Mouse (Mus musculus) CH12.LX (cell line): ENCODE measurements around the gene Dennd2a. TPM values are rescaled to one million over a fixed set of nuclear protein-coding genes. Genes with fewer than 3 reads are reported as not detected.

Experiments
- DNase-seq: peaks from one replicate; pipeline ENCODE4 v3.0.0-alpha.2; 2013; ENCODE audit errors: extremely low read depth
- H3K27ac ChIP-seq: 2 replicates; pipeline ENCODE4 v1.5.1; 2012; ENCODE audit warnings: low read depth, mild to moderate bottlenecking, control low read depth, moderate library complexity; ENCODE audit not compliant: insufficient read depth
- H3K27me3 ChIP-seq: replicated peaks from 2 replicates; pipeline ENCODE3; 2012; ENCODE audit warnings: inconsistent platforms
- H3K36me3 ChIP-seq, 2 experiments: replicated peaks in 1 of 2; 2 replicates each; pipeline versions ENCODE3 to v1.6.1; 2012; ENCODE audit warnings: inconsistent platforms in 1 of 2, low read length in 1 of 2, mild to moderate bottlenecking in 1 of 2, mixed read lengths in 1 of 2, moderate library complexity in 1 of 2; ENCODE audit not compliant: control insufficient read depth in 1 of 2, insufficient read depth in 1 of 2
- H3K4me1 ChIP-seq, 2 experiments: 2 replicates each; pipeline ENCODE4 v1.6.1; 2012; ENCODE audit warnings: inconsistent platforms in 1 of 2, moderate library complexity in 1 of 2; ENCODE audit not compliant: insufficient read depth in 2 of 2, control insufficient read depth in 1 of 2
- H3K4me2 ChIP-seq: 2 replicates; pipeline ENCODE4 v1.6.1; 2012; ENCODE audit warnings: low read depth, mild to moderate bottlenecking, control low read depth; ENCODE audit not compliant: poor library complexity, insufficient read depth, severe bottlenecking
- H3K4me3 ChIP-seq, 3 experiments: fragments of 150-350 bp in 1 of 3; sonication (generic) in 1 of 3; replicated peaks in 1 of 3; 2 replicates each; pipeline versions ENCODE3 to v1.5.1; 2011 to 2012; ENCODE audit warnings: low read depth in 2 of 3, low read length in 2 of 3, mild to moderate bottlenecking in 2 of 3, moderate library complexity in 2 of 3, control low read depth in 1 of 3, improper control_type of control experiment in 1 of 3, inconsistent platforms in 1 of 3, mixed read lengths in 1 of 3; ENCODE audit not compliant: poor library complexity in 1 of 3
- H3K79me2 ChIP-seq: replicated peaks from 2 replicates; pipeline ENCODE4 v1.6.1; 2012; ENCODE audit warnings: mild to moderate bottlenecking, moderate library complexity; ENCODE audit not compliant: control insufficient read depth, poor library complexity, insufficient read depth, severe bottlenecking; ENCODE audit errors: extremely low read depth
- H3K9ac ChIP-seq: 2 replicates; pipeline ENCODE4 v1.6.1; 2012; ENCODE audit warnings: low read depth, mild to moderate bottlenecking, control low read depth, moderate library complexity; ENCODE audit not compliant: insufficient read depth
- H3K9me3 ChIP-seq: replicated peaks from 2 replicates; pipeline ENCODE3; 2012; ENCODE audit warnings: low read length, inconsistent platforms, mixed read lengths
- BHLHE40 ChIP-seq: IDR thresholded peaks from 2 replicates; pipeline ENCODE4 v1.6.1; 2011; ENCODE audit warnings: mild to moderate bottlenecking, low read depth, low read length, improper control_type of control experiment
- CHD1 ChIP-seq: IDR thresholded peaks from 2 replicates; pipeline ENCODE4 v1.6.1; 2012; ENCODE audit warnings: low read depth, low read length, improper control_type of control experiment, inconsistent platforms
- CHD2 ChIP-seq: IDR thresholded peaks from 2 replicates; pipeline ENCODE4 v1.6.1; 2011; ENCODE audit warnings: low read length, improper control_type of control experiment
- CTCF ChIP-seq, 2 experiments: IDR thresholded peaks in 1 of 2; conservative IDR thresholded peaks in 1 of 2; 2 replicates each; pipeline ENCODE4 v1.5.1; 2011 to 2012; ENCODE audit warnings: low read depth in 2 of 2, low read length in 2 of 2, improper control_type of control experiment in 1 of 2, inconsistent platforms in 1 of 2, mild to moderate bottlenecking in 1 of 2, moderate library complexity in 1 of 2
- E2F4 ChIP-seq: IDR thresholded peaks from 2 replicates; pipeline ENCODE4 v1.6.1; 2011; ENCODE audit warnings: low read depth, low read length, improper control_type of control experiment; ENCODE audit not compliant: insufficient replicate concordance
- ELF1 ChIP-seq: IDR thresholded peaks from 2 replicates; pipeline ENCODE4 v1.6.1; 2014; ENCODE audit warnings: low read depth, mild to moderate bottlenecking, inconsistent platforms, low read length, improper control_type of control experiment
- EP300 ChIP-seq: IDR thresholded peaks from 2 replicates; pipeline ENCODE4 v1.6.1; 2011; ENCODE audit warnings: low read length, improper control_type of control experiment
- ETS1 ChIP-seq: conservative IDR thresholded peaks from 2 replicates; pipeline ENCODE4 v1.6.1; 2012; ENCODE audit warnings: low read depth, mild to moderate bottlenecking, inconsistent platforms, low read length, improper control_type of control experiment, moderate library complexity
- GABPA ChIP-seq: IDR thresholded peaks from 2 replicates; pipeline ENCODE4 v1.6.1; 2012; ENCODE audit warnings: low read depth, low read length, improper control_type of control experiment, inconsistent platforms; ENCODE audit not compliant: insufficient replicate concordance
- HCFC1 ChIP-seq: IDR thresholded peaks from 2 replicates; pipeline ENCODE4 v1.6.1; 2012; ENCODE audit warnings: low read depth, mild to moderate bottlenecking, inconsistent platforms, low read length, improper control_type of control experiment
- IRF4 ChIP-seq: IDR thresholded peaks from 2 replicates; pipeline ENCODE4 v1.6.1; 2014; ENCODE audit warnings: low read depth, mild to moderate bottlenecking, inconsistent platforms, low read length, improper control_type of control experiment
- JUN ChIP-seq: IDR thresholded peaks from 2 replicates; pipeline ENCODE4 v1.6.1; 2011; ENCODE audit warnings: low read depth, mild to moderate bottlenecking, low read length, improper control_type of control experiment, moderate library complexity; ENCODE audit not compliant: insufficient read depth
- JUND ChIP-seq: conservative IDR thresholded peaks from 2 replicates; pipeline ENCODE4 v1.6.1; 2011; ENCODE audit warnings: low read depth, low read length, improper control_type of control experiment
- KAT2A ChIP-seq: IDR thresholded peaks from 2 replicates; pipeline ENCODE4 v1.6.1; 2012; ENCODE audit warnings: low read length, improper control_type of control experiment, inconsistent platforms; ENCODE audit not compliant: insufficient replicate concordance
- MAFK ChIP-seq: IDR thresholded peaks from 2 replicates; pipeline ENCODE4 v1.6.1; 2011; ENCODE audit warnings: low read length, improper control_type of control experiment; ENCODE audit not compliant: insufficient replicate concordance
- MAX ChIP-seq: IDR thresholded peaks from 2 replicates; pipeline ENCODE4 v1.6.1; 2011; ENCODE audit warnings: low read length, improper control_type of control experiment
- MAZ ChIP-seq: IDR thresholded peaks from 2 replicates; pipeline ENCODE4 v1.6.1; 2012; ENCODE audit warnings: low read depth, mild to moderate bottlenecking, inconsistent platforms, low read length, improper control_type of control experiment, moderate library complexity
- MEF2A ChIP-seq: IDR thresholded peaks from 2 replicates; pipeline ENCODE4 v1.6.1; 2014; ENCODE audit warnings: low read depth, mild to moderate bottlenecking, inconsistent platforms, low read length, improper control_type of control experiment, borderline replicate concordance
- MXI1 ChIP-seq: IDR thresholded peaks from 2 replicates; pipeline ENCODE4 v1.6.1; 2011; ENCODE audit warnings: mild to moderate bottlenecking, low read depth, low read length, improper control_type of control experiment
- MYC ChIP-seq: IDR thresholded peaks from 2 replicates; pipeline ENCODE4 v1.6.1; 2011; ENCODE audit warnings: low read depth, mild to moderate bottlenecking, improper control_type of control experiment, low read length
- NELFE ChIP-seq: IDR thresholded peaks from 2 replicates; pipeline ENCODE4 v1.6.1; 2011; ENCODE audit warnings: low read depth, low read length, improper control_type of control experiment
- NRF1 ChIP-seq: IDR thresholded peaks from 2 replicates; pipeline ENCODE4 v1.6.1; 2014; ENCODE audit warnings: low read depth, mild to moderate bottlenecking, inconsistent platforms, low read length, improper control_type of control experiment, moderate library complexity
- PAX5 ChIP-seq: IDR thresholded peaks from 2 replicates; pipeline ENCODE4 v1.6.1; 2012; ENCODE audit warnings: low read length, inconsistent platforms, mixed read lengths
- POLR2A ChIP-seq: IDR thresholded peaks from 2 replicates; pipeline ENCODE4 v1.6.1; 2011; ENCODE audit warnings: low read depth, mild to moderate bottlenecking, improper control_type of control experiment, low read length
- POLR2AphosphoS2 ChIP-seq: IDR thresholded peaks from 2 replicates; pipeline ENCODE4 v1.6.1; 2011; ENCODE audit warnings: low read depth, low read length, improper control_type of control experiment
- RAD21 ChIP-seq: IDR thresholded peaks from 2 replicates; pipeline ENCODE4 v1.6.1; 2011; ENCODE audit warnings: low read depth, mild to moderate bottlenecking, low read length, improper control_type of control experiment, moderate library complexity
- RCOR1 ChIP-seq: conservative IDR thresholded peaks from 2 replicates; pipeline ENCODE4 v1.6.1; 2012; ENCODE audit warnings: low read depth, mild to moderate bottlenecking, inconsistent platforms, low read length, improper control_type of control experiment
- SIN3A ChIP-seq: IDR thresholded peaks from 2 replicates; pipeline ENCODE4 v1.6.1; 2012; ENCODE audit warnings: low read length, improper control_type of control experiment, inconsistent platforms
- SMC3 ChIP-seq: IDR thresholded peaks from 2 replicates; pipeline ENCODE4 v1.6.1; 2011; ENCODE audit warnings: low read depth, low read length, improper control_type of control experiment
- TBP ChIP-seq: conservative IDR thresholded peaks from 2 replicates; pipeline ENCODE4 v1.6.1; 2011; ENCODE audit warnings: low read depth, low read length, improper control_type of control experiment
- TCF12 ChIP-seq: IDR thresholded peaks from 2 replicates; pipeline ENCODE4 v1.6.1; 2014; ENCODE audit warnings: low read depth, mild to moderate bottlenecking, inconsistent platforms, low read length, improper control_type of control experiment
- UBTF ChIP-seq: IDR thresholded peaks from 2 replicates; pipeline ENCODE4 v1.6.1; 2012; ENCODE audit warnings: low read depth, mild to moderate bottlenecking, inconsistent platforms, low read length, improper control_type of control experiment, moderate library complexity
- USF1 ChIP-seq: IDR thresholded peaks from 2 replicates; pipeline ENCODE4 v1.6.1; 2014; ENCODE audit warnings: low read depth, mild to moderate bottlenecking, inconsistent platforms, low read length, improper control_type of control experiment
- USF2 ChIP-seq: conservative IDR thresholded peaks from 2 replicates; pipeline ENCODE4 v1.6.1; 2011; ENCODE audit warnings: low read depth, low read length, improper control_type of control experiment
- ZC3H11A ChIP-seq: IDR thresholded peaks from 2 replicates; pipeline ENCODE4 v1.6.1; 2012; ENCODE audit warnings: low read depth, mild to moderate bottlenecking, inconsistent platforms, low read length, improper control_type of control experiment
- ZKSCAN1 ChIP-seq: IDR thresholded peaks from 2 replicates; pipeline ENCODE4 v1.6.1; 2012; ENCODE audit warnings: low read depth, inconsistent platforms, low read length, improper control_type of control experiment, borderline replicate concordance
- ZMIZ1 ChIP-seq: IDR thresholded peaks from 2 replicates; pipeline ENCODE4 v1.6.1; 2012; ENCODE audit warnings: low read depth, mild to moderate bottlenecking, inconsistent platforms, low read length, improper control_type of control experiment
- ZNF384 ChIP-seq: IDR thresholded peaks from 2 replicates; pipeline ENCODE4 v1.6.1; 2012; ENCODE audit warnings: low read depth, low read length, improper control_type of control experiment, inconsistent platforms
- dilution Hi-C: fragments of 300-500 bp; cut with MboI; formaldehyde crosslinking; loops from 2 replicates; pipeline ENCODE4 v1.14.3; 2020; ENCODE audit warnings: low sequenced_read_pairs; ENCODE audit not compliant: extremely low pct_unique_long_range_greater_than_20kb, extremely low pct_ligation_motif_present
- in situ Hi-C: fragments of 300-500 bp; cut with MboI; formaldehyde crosslinking; loops from 3 replicates; pipeline ENCODE4 v1.14.3; 2019; ENCODE audit warnings: low sequenced_read_pairs, low pct_ligation_motif_present, low pct_unique_long_range_greater_than_20kb, mixed read lengths
- polyA plus RNA-seq: library from polyadenylated mRNA; unstranded; fragments of >175 nt; gene quantifications from 2 replicates; pipeline ENCODE4 v1.2.1, GENCODE M21; 2012; ENCODE audit warnings: low read depth; ENCODE audit not compliant: insufficient read length
- total RNA-seq, 2 experiments: library from RNA; depleted of rRNA; stranded (reverse); fragments of 300-350 nt in 1 of 2; fragments of >200 nt in 1 of 2; gene quantifications; 2 replicates each; pipeline ENCODE4 v1.2.3; 2012 to 2014

Gene Dennd2a
- total RNA-seq (2012; rRNA removed) = 8.9 and 9.1 TPM in 2 replicates
- total RNA-seq (2014; rRNA removed) = 2.9 and 3.7 TPM in 2 replicates
- 10.4 and 10.6 TPM in 2 replicates for polyA plus RNA-seq

GRCm38 (mm10) chr6:39557723-39558261 is at the start of gene Dennd2a:
TSS of gene Dennd2a (minus strand) at chr6:39557867.
- dilution Hi-C loops (loop anchor here (25.0 kb wide), 1 partner anchor 95 kb away; no protein-coding TSS in a partner anchor), in situ Hi-C loops (no loop called here)
- H3K36me3 ChIP-seq = no peaks in the 10 kb centered on the region
- no peak within 1 kb of the TSS for H3K27ac ChIP-seq
- TF ChIP-seq ZNF384 (no peak), KAT2A (no peak), E2F4 (no peak), MYC (no peak), POLR2AphosphoS2 (no peak), GABPA (no peak), MXI1 (peak; percentile 72), POLR2A (peak; percentile 23; the same call in 1 of the 2 replicates), ZC3H11A (no peak), HCFC1 (no peak), NRF1 (0 out of 2 replicates have a peak, but pooled peaks have one; percentile 18), MEF2A (0 out of 2 replicates have a peak, but pooled peaks have one; percentile 13), ZKSCAN1 (no peak), MAFK (no peak), NELFE (no peak), CTCF (conservative IDR thresholded peaks at IDR 0.05 in 1 of 2, IDR thresholded peaks at IDR 0.05 in 1 of 2; ENCODE audit: low read depth in 2 of 2, low read length in 2 of 2) (no peak), RAD21 (no peak), BHLHE40 (no peak), CHD1 (no peak), EP300 (no peak), JUN (no peak), SIN3A (peak; percentile 48; the same call in 1 of the 2 replicates), ELF1 (no peak), SMC3 (no peak), USF2 (no peak), JUND (no peak), PAX5 (no peak), USF1 (no peak), MAX (no peak), RCOR1 (no peak), ETS1 (no peak), TBP (no peak), UBTF (no peak), CHD2 (no peak), IRF4 (no peak), TCF12 (0 out of 2 replicates have a peak, but pooled peaks have one; percentile 30), MAZ (0 out of 2 replicates have a peak, but pooled peaks have one; percentile 23), ZMIZ1 (no peak)
- no peak for DNase-seq
- peaks cover 17% of the 10 kb centered on the region for H3K27me3 ChIP-seq
- peaks cover 2% of the 10 kb centered on the region for H3K9me3 ChIP-seq
- peak within 1 kb of the TSS; percentile 45 for H3K4me2 ChIP-seq
- peak within 1 kb of the TSS; percentile 64 for H3K9ac ChIP-seq
- no peaks in the 10 kb centered on the region for H3K79me2 ChIP-seq
- H3K4me1 ChIP-seq = peaks cover 0 to 25% of the 10 kb centered on the region in 2 experiments; a peak in 3 of 4 replicates
- H3K4me3 ChIP-seq = peak within 1 kb of the TSS; percentile 42 to 69 (median 45)
